Mouse (Mus musculus) mature B cell (primary cell): ENCODE results near the gene Lhx5.

ENCODE experiments used
- in situ Hi-C: fragments of 300-500 bp; cut with MboI; formaldehyde crosslinking; loops from 2 replicates; pipeline ENCODE4 v1.14.3; 2019

The Lhx5 gene

GRCm38 (mm10) chr5:120431649-120432485 lies at the start of gene Lhx5:
Gene Lhx5, plus strand, starts transcription at chr5:120431699.
- in situ Hi-C loops: no loop called here

GRCm38 (mm10) chr5:120386361-120386760 lies 45.1 kb upstream of the Lhx5 start:
- in situ Hi-C loops: no loop called here

GRCm38 (mm10) chr5:120388765-120389164 lies 42.7 kb upstream of the Lhx5 start:
- in situ Hi-C loops: no loop called here

- in situ Hi-C loops: no loop called here
These were observed 41.5 kb upstream of the Lhx5 start for GRCm38 (mm10) chr5:120389973-120390372.

GRCm38 (mm10) chr5:120393871-120394667 lies 37.4 kb upstream of the Lhx5 start:
- in situ Hi-C loops: no loop called here

GRCm38 (mm10) chr5:120397988-120398387 lies 33.5 kb upstream of the Lhx5 start:
- in situ Hi-C loops: no loop called here

- in situ Hi-C loops: no loop called here
These were observed 26.5 kb upstream of the Lhx5 start for GRCm38 (mm10) chr5:120404831-120405591.

- in situ Hi-C loops: no loop called here
These were observed 22.6 kb upstream of the Lhx5 start for GRCm38 (mm10) chr5:120408933-120409332.

- in situ Hi-C loops: no loop called here
These were observed 21.8 kb upstream of the Lhx5 start for GRCm38 (mm10) chr5:120409385-120410378.

- in situ Hi-C loops: no loop called here
These were observed 18.1 kb upstream of the Lhx5 start for GRCm38 (mm10) chr5:120413436-120413835.

GRCm38 (mm10) chr5:120420106-120420505 lies 11.4 kb upstream of the Lhx5 start:
- in situ Hi-C loops: no loop called here

GRCm38 (mm10) chr5:120424039-120424438 lies 7.5 kb upstream of the Lhx5 start:
- in situ Hi-C loops: no loop called here

- in situ Hi-C loops: no loop called here
These were observed 6.8 kb upstream of the Lhx5 start for GRCm38 (mm10) chr5:120424657-120425056.

GRCm38 (mm10) chr5:120425711-120426110 lies 5.8 kb upstream of the Lhx5 start:
- in situ Hi-C loops: no loop called here

GRCm38 (mm10) chr5:120426572-120426971 lies 4.9 kb upstream of the Lhx5 start:
- in situ Hi-C loops: no loop called here

- in situ Hi-C loops: no loop called here
These were observed 4.0 kb upstream of the Lhx5 start for GRCm38 (mm10) chr5:120427451-120427938.

GRCm38 (mm10) chr5:120428189-120428838 lies 3.2 kb upstream of the Lhx5 start:
- in situ Hi-C loops: no loop called here

- in situ Hi-C loops: no loop called here
These were observed 2.5 kb upstream of the Lhx5 start for GRCm38 (mm10) chr5:120428990-120429389.

GRCm38 (mm10) chr5:120429692-120430091 lies 1.8 kb upstream of the Lhx5 start:
- in situ Hi-C loops: no loop called here

- in situ Hi-C loops: no loop called here
These were observed 407 bp upstream of the Lhx5 start for GRCm38 (mm10) chr5:120431001-120431583.
